Mouse (Mus musculus): ENCODE results near the gene Ank. TPM values are rescaled to one million over a fixed set of nuclear protein-coding genes. Genes with fewer than 3 reads are reported as not detected.

Gene Ank
- polyA plus RNA-seq, 1 experiment from 2014 or later, result 3.1 TPM

DNA sequence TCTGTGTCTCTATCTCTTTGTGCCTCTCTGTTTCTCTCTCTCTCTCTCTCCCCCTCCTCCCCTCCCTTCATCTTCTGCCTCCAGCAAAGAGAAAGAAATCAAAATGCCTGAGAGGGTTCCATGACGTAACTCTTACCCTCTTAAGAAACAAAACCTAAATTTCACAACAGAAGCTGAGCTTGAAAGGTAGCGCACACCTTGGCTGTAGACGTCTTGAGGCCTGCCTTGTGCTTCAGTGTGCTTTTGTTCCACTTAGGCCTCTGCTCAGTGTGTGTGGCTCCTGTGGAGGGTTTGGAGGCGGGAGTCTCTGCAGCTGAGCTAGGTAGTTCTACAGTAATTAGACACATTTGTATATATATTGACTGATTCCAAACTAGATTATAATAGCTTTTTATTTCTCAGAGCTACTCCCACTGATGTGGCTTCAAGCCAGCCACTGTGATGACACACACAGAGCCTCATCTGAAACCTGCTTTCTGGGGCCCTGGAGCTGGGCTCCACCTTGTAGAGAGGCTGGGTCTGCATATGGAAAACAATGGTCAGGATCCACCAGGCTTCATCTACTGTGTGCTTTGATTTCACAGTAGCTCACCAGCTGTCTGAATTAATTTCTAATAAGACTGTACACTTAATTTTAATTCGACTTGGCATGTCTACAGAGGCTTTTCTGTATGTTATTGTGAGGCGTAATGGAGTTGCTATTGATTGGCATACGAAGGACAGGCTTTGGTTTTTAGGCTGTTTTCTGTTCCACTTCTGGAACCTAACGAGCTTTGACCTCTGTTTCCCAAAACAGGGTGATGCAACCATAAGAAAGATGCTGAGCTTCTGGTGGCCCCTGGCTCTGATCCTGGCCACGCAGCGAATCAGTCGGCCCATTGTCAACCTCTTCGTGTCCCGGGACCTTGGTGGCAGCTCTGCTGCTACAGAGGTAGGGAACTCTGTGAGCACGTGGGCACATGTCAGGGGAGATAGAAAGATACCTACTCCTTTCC lies 97.9 kb downstream of the Ank start:
- WGBS, result 93% methylated on average over 14 of the region's 14 CpGs
- no peak for DNase-seq (ENCODE audit: low spot score)
- Histone ChIP-seq H3K4me1 (peaks cover under 1% of the 10 kb centered on the region; the same call in 1 of the 2 replicates), H3K36me3 (no peaks in the 10 kb centered on the region), H3K27ac (no peak overlapping the region), H3K9me3 (replicated peaks) (no peaks in the 10 kb centered on the region), H3K4me3 (no peak overlapping the region), H3K27me3 (ENCODE audit: low read depth, poor library complexity, severe bottlenecking) (no peaks in the 10 kb centered on the region)

DNA sequence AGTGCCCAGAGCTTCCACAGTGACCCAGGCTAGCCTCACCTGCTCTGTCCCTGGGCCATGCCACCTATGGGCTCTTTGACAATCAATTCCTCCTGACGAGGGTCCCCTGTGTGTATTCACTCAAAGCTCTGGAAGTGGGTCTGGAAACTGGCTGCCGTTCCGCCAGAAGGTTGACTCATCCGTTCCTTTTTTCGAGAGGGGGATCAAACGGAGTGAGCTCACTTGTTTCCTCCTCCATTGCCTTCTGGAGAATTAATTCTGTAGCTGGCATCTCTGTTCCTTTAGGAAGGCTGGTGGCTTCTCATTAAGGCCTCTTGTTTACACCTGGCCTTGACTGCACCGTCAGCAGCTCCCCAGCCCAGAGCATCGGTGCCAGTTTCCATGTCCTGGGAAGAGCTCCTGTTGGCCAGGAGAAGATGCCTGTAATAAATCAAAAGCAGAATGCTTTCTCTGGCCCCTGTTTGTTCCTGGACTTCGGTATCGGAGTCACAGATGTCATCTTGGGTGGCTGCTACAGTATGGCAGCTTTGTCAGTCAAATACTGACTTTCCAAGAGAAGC lies 99.2 kb downstream of the Ank start:
- no peaks in the 10 kb centered on the region for H3K27me3 ChIP-seq (ENCODE audit: low read depth, poor library complexity, severe bottlenecking)
- WGBS, result 90% methylated on average over 10 of the region's 10 CpGs

DNA sequence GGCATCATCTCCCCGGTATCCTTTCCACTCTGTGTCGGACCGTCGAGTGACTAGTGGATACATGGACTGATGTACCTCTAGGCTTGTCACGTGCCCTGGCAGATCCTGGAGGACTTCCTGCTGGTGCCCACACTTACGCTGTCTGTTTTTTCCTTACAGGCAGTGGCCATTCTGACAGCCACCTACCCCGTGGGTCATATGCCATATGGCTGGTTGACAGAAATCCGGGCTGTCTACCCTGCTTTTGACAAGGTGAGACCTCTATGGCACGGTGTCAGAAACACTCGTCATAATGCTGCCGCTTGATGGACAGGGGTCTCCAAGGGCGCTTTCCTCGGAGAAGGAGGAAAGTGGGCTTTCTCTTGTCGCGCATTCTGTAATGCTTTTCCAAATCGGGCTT lies 100.9 kb downstream of the Ank start:
- Histone ChIP-seq H3K4me1 (no peaks in the 10 kb centered on the region), H3K9me3 (replicated peaks) (no peaks in the 10 kb centered on the region), H3K27ac (no peak overlapping the region), H3K27me3 (ENCODE audit: low read depth, poor library complexity, severe bottlenecking) (no peaks in the 10 kb centered on the region), H3K4me3 (no peak overlapping the region), H3K36me3 (no peaks in the 10 kb centered on the region)
- DNase-seq (ENCODE audit: low spot score), result no peak
- WGBS, result 93% methylated on average over 16 of the region's 16 CpGs

More for the DNA sequence above, 99.2 kb downstream of the Ank start:
- Histone ChIP-seq H3K4me3 (no peak overlapping the region), H3K36me3 (no peaks in the 10 kb centered on the region), H3K4me1 (no peaks in the 10 kb centered on the region), H3K9me3 (replicated peaks) (no peaks in the 10 kb centered on the region), H3K27ac (no peak overlapping the region)
- DNase-seq (ENCODE audit: low spot score), result no peak

DNA sequence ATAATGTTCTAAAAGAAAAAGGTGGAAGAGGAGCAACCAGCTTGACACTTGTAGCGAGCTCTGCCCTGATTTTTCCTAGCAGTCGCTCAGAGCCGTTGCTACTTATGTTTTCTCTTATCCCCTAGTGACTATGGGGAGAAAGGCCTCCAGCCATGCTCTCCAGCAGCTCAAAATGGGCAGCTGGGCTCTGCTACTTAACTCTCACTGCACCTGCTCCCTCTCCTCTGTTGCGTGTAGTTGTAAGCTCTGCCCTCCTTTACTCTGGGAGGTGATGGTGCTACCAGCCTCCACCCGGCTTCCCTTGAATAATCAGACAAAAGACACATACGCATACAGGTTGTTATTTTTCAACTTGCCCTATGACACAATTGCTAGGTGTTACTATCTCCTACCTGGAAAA lies 101.9 kb downstream of the Ank start:
- Histone ChIP-seq H3K4me3 (no peak overlapping the region), H3K9me3 (replicated peaks) (no peaks in the 10 kb centered on the region), H3K4me1 (no peaks in the 10 kb centered on the region), H3K27me3 (ENCODE audit: low read depth, poor library complexity, severe bottlenecking) (no peaks in the 10 kb centered on the region), H3K36me3 (no peaks in the 10 kb centered on the region), H3K27ac (no peak overlapping the region)
- DNase-seq (ENCODE audit: low spot score), result no peak
- WGBS, result 90% methylated on average over 6 of the region's 6 CpGs

DNA sequence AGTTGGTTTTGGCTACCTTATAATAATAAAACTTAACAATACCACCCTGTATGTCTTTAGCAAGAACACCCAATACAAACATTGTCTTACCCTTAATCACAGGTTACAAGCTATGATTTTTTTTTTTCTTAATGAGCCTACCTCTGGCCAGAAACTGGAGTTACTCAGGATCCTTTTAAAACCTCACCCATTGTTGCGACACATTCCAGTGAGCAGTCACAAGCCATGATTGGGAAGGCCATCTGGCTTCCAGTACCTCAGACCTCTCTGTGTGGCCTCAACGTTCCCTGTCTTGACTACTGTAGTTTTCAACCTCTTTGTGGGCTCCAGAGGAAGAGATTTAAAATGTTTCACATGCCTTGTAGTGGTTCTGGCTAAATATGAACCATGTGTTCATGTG lies 103.4 kb downstream of the Ank start:
- WGBS, result 72% methylated on average over 2 of the region's 2 CpGs
- DNase-seq (ENCODE audit: low spot score), result no peak

DNA sequence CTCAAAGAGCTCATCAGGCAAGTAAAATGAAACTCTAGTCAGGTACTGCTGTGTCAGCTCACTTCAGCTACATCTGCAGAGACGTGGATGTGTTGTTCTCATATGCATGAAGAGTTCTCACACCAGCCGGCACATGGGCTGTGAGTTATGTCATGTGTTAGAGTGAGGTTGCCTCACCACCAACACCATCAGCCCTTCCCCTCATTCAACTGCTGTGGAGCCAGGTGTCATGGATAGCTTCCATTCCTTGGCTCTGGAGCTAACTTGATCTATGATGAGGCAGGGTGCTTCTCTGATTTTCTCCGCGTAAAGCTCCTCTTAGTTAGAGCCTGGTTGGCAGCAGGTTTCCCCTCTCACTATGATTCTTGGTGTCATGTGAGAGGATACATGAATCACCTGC lies 103.9 kb downstream of the Ank start:
- no peaks in the 10 kb centered on the region for H3K36me3 ChIP-seq
- DNase-seq (ENCODE audit: low spot score), result no peak

More for the DNA sequence above, 103.4 kb downstream of the Ank start:
- Histone ChIP-seq H3K9me3 (replicated peaks) (no peaks in the 10 kb centered on the region), H3K4me3 (no peak overlapping the region), H3K27me3 (ENCODE audit: low read depth, poor library complexity, severe bottlenecking) (no peaks in the 10 kb centered on the region), H3K4me1 (no peaks in the 10 kb centered on the region), H3K36me3 (no peaks in the 10 kb centered on the region), H3K27ac (no peak overlapping the region)

DNA sequence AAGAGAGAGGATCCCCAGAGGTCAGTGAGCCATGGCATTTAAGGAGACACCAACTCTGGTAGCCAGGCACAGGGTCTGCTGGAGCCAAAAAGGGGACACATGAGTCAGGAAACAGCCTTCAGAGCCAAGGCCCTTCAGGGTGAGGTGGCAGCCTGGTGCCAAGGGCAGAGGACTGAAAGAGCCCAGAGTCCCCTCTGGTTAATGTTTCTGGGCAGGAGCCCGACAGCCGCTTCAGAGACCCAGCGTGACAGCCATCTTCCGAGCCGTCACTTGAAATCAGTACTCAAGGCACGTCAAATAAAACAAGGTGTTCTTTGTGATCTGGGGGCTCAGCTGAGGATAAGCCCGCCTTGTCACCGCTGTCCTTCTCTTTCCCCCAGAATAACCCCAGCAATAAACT lies 104.7 kb downstream of the Ank start:
- Histone ChIP-seq H3K36me3 (no peaks in the 10 kb centered on the region), H3K27me3 (ENCODE audit: low read depth, poor library complexity, severe bottlenecking) (no peaks in the 10 kb centered on the region), H3K4me3 (no peak overlapping the region), H3K4me1 (no peaks in the 10 kb centered on the region), H3K27ac (no peak overlapping the region), H3K9me3 (replicated peaks) (no peaks in the 10 kb centered on the region)
- 94% methylated on average over 8 of the region's 8 CpGs for WGBS
- no peak for DNase-seq (ENCODE audit: low spot score)

More for the DNA sequence above, 103.9 kb downstream of the Ank start:
- H3K27me3 ChIP-seq (ENCODE audit: low read depth, poor library complexity, severe bottlenecking), result no peaks in the 10 kb centered on the region
- no peak overlapping the region for H3K4me3 ChIP-seq
- H3K9me3 ChIP-seq (replicated peaks), result no peaks in the 10 kb centered on the region
- H3K27ac ChIP-seq, result no peak overlapping the region
- WGBS, result 84% methylated on average over 4 of the region's 4 CpGs
- no peaks in the 10 kb centered on the region for H3K4me1 ChIP-seq

DNA sequence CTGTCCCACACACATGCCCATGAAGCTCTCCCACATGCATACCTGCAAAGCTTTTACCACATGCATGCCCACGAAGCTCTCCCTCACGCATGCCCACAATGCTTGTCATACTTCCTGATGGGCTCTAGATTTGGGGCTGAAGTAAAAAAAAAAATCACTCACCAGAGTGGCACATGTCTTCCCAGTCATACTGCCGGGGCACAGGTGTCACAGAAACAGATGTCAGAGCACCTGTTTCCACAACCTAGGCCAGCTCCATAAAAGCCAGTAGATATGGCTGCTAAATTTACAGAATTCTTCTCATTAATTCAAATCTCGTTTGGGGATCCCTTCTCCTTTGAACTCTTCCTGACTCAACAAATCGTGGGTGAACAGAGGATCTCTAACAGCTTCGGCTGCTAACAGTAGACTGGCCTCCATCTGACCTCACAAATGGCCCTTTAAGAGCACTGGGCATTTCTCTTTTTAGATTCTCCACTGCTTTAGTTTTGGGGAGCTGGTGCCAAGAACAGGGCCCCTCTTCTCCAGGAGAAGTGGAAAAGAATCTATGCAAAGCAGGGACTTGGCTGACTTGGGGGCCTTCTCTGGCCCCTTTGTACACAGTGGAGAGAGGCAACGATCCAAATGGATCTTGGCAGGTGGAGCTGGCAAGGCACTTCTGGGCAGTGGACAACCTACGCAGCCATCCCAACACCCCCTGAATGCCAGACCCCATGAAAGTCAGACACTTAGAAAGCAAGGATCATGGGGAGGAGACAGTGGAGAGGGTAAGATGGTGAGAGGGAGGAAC lies 108.7 kb downstream of the Ank start:
- H3K4me1 ChIP-seq, result no peaks in the 10 kb centered on the region
- 85% methylated on average over 8 of the region's 8 CpGs for WGBS
- no peaks in the 10 kb centered on the region for H3K36me3 ChIP-seq
- H3K9me3 ChIP-seq (replicated peaks), result no peaks in the 10 kb centered on the region
- H3K4me3 ChIP-seq, result no peak overlapping the region
- H3K27ac ChIP-seq, result no peak overlapping the region
- no peaks in the 10 kb centered on the region for H3K27me3 ChIP-seq (ENCODE audit: low read depth, poor library complexity, severe bottlenecking)
- no peak for DNase-seq (ENCODE audit: low spot score)

DNA sequence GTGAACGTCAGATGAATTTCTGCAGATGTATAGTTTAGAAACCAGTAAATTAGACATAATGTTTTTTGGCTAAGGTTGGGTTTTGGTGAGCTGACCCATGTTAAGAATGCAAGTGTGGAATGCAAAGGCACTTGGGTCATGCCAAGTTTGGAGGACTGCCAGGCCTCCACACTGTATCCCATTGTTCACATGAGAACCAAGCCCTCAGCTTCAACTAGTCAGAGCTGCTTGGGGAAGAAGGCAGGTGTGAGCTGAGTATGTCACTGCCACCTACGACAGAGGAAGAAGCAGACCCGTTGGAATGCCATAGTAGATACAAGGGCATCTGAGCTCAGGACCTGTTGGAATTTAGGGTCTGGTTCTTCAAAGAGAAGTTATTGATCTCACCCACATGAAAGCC lies 109.5 kb downstream of the Ank start:
- no peak for DNase-seq (ENCODE audit: low spot score)
- no peaks in the 10 kb centered on the region for H3K27me3 ChIP-seq (ENCODE audit: low read depth, poor library complexity, severe bottlenecking)
- WGBS, result 90% methylated on average over 3 of the region's 3 CpGs

DNA sequence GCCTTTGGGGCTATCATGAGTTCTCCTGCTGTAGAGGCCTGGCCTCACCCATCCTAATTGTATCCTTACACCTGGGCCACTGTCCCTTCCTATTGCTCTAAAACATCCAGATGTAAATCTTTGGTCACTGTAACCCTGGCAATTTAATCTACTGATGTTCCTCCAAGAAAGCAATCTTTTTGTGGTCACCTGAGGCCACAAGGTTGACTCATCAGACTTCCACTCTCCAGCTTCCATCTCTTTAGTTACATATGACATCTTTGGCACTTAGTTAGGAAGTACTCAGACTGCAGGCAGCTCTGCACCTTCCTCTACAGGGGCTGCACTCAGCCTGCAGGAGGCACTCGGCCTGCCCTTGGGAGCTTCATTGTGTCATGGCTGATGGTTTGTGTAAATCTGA lies 110.4 kb downstream of the Ank start:
- Histone ChIP-seq H3K27me3 (ENCODE audit: low read depth, poor library complexity, severe bottlenecking) (no peaks in the 10 kb centered on the region), H3K4me1 (no peaks in the 10 kb centered on the region)
- WGBS, result 85% methylated on average over 1 of the region's 1 CpGs

More for the DNA sequence above, 109.5 kb downstream of the Ank start:
- Histone ChIP-seq H3K9me3 (replicated peaks) (no peaks in the 10 kb centered on the region), H3K36me3 (no peaks in the 10 kb centered on the region), H3K4me1 (no peaks in the 10 kb centered on the region), H3K27ac (no peak overlapping the region), H3K4me3 (no peak overlapping the region)

DNA sequence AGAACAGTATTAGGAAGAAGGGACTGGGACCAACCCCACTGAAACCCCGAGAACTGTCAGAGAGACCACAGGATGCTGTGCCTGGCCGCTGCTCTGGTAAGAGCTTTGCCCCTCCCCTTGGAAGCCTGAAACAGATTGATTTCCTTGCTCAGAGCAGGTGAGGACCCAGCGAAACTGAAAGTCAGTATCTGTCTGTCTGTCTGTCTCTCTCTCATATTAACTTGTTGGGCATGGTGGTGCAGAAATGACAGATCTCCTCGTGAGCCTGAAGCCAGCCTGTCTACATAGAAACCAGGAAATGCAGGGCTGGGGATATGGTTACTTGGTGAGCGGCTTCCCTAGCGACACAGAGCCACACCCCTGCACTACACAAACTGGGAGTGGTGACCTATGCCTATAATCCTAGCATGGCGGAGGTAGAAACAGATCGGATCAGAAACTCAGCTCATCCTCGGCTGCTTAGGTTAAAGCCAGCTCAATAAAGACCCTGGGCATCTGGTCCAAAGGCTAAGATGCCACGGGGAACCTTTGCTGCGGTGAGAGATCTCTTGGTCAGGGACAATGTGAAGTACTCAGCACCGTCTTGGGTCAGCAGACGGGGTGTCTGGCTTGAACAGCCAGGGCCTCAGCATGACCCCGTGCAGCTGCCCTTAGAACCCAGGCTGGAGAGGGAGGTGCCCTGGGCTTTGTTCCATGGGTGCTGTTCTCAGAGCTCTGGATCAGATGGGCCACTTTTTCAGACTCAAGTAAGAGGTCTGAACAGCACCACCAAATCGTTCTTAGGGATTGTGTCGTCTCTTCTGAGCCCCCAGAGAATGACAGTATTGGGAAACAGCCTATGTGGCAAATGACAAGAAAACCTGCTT lies 111.7 kb downstream of the Ank start:
- no peaks in the 10 kb centered on the region for H3K27me3 ChIP-seq (ENCODE audit: low read depth, poor library complexity, severe bottlenecking)
- H3K27ac ChIP-seq, result no peak overlapping the region
- WGBS, result 89% methylated on average over 16 of the region's 16 CpGs
- H3K4me1 ChIP-seq, result no peaks in the 10 kb centered on the region
- no peak overlapping the region for H3K4me3 ChIP-seq
- H3K9me3 ChIP-seq (replicated peaks), result no peaks in the 10 kb centered on the region
- DNase-seq (ENCODE audit: low spot score), result no peak
- peaks cover 3% of the 10 kb centered on the region; the same call in 1 of the 2 replicates for H3K36me3 ChIP-seq

More for the DNA sequence above, 110.4 kb downstream of the Ank start:
- Histone ChIP-seq H3K27ac (no peak overlapping the region), H3K36me3 (no peaks in the 10 kb centered on the region), H3K4me3 (no peak overlapping the region), H3K9me3 (replicated peaks) (no peaks in the 10 kb centered on the region)
- DNase-seq (ENCODE audit: low spot score), result no peak

DNA sequence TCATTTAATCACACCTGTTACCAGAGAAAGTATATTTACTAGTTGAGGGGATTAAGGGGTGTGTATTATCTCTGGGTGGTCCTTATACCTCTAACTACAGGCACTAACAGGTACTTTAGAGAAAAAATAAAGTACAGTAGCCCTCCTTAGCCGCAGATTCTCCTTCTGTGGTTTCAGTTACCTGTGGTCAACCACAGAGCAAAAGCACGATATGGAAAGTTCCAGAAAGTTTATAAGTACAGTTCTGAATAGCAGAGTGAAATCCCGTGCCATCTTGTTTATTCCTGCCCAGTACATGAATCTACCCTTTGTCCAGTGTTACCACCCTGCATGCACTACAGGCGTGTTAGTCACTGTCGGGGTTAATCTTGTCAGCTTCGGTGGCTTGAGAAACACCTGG lies 112.4 kb downstream of the Ank start:
- 96% methylated on average over 6 of the region's 6 CpGs for WGBS
- Histone ChIP-seq H3K4me1 (no peaks in the 10 kb centered on the region), H3K27ac (no peak overlapping the region), H3K9me3 (replicated peaks) (no peaks in the 10 kb centered on the region), H3K4me3 (no peak overlapping the region), H3K36me3 (peaks cover 3% of the 10 kb centered on the region; the same call in 1 of the 2 replicates), H3K27me3 (ENCODE audit: low read depth, poor library complexity, severe bottlenecking) (no peaks in the 10 kb centered on the region)
- DNase-seq (ENCODE audit: low spot score), result no peak

Measured in limb, embryonic 10.5 days (tissue).